Mouse (Mus musculus) intestine, embryonic 14.5 days (tissue): ENCODE results near the gene Dvl1. TPM values are rescaled to one million over a fixed set of nuclear protein-coding genes. Genes with fewer than 3 reads are reported as not detected.
A peak's percentile ranks its signal among the peaks of the same experiment; 100 is the strongest.

ENCODE experiments used
- ATAC-seq: fragments of 200-750 bp; cut with Nextera tagmentation; replicated peaks from 2 replicates; pipeline ENCODE4 v1.8.0; 2017; ENCODE audit warnings: low read depth, moderate number of reproducible peaks, moderate TSS enrichment, moderate library complexity; ENCODE audit not compliant: low FRiP score, low TSS enrichment
- DNase-seq: peaks from one replicate; pipeline ENCODE4 v3.0.0-alpha.2; 2018; ENCODE audit warnings: low spot score
- H3K27ac ChIP-seq: fragments of 300-500 bp; sonication (generic); 2 replicates; pipeline ENCODE4 v1.5.1; 2014; ENCODE audit warnings: low read depth, mild to moderate bottlenecking, control low read depth
- H3K27me3 ChIP-seq: fragments of 300-500 bp; sonication (generic); replicated peaks from 2 replicates; pipeline ENCODE4 v1.6.1; 2014; ENCODE audit warnings: low read length, control low read depth; ENCODE audit not compliant: control insufficient read depth, insufficient read depth
- H3K36me3 ChIP-seq: fragments of 300-500 bp; sonication (generic); 2 replicates; pipeline ENCODE4 v1.6.1; 2014; ENCODE audit warnings: low read length, control low read depth; ENCODE audit not compliant: control insufficient read depth, insufficient read depth
- H3K4me1 ChIP-seq: fragments of 300-500 bp; sonication (generic); replicated peaks from 2 replicates; pipeline ENCODE4 v1.6.1; 2014; ENCODE audit warnings: low read length, control low read depth, mixed read lengths; ENCODE audit not compliant: control insufficient read depth, insufficient read depth
- H3K4me2 ChIP-seq: fragments of 300-500 bp; sonication (generic); 2 replicates; pipeline ENCODE4 v1.6.1; 2014; ENCODE audit warnings: low read length
- H3K4me3 ChIP-seq: fragments of 300-500 bp; sonication (generic); 2 replicates; pipeline ENCODE4 v1.5.1; 2014; ENCODE audit warnings: low read depth, low read length, control low read depth, mixed read lengths
- H3K9ac ChIP-seq: fragments of 300-500 bp; sonication (generic); 2 replicates; pipeline ENCODE4 v1.6.1; 2014; ENCODE audit warnings: mild to moderate bottlenecking, low read length
- H3K9me3 ChIP-seq: fragments of 300-500 bp; sonication (generic); 2 replicates; pipeline ENCODE4 v1.6.1; 2016; ENCODE audit warnings: low read length, control low read depth; ENCODE audit not compliant: control insufficient read depth
- WGBS: fragments of 180-500 bp; shearing (Covaris S2); extraction: QIAGEN DNeasy Blood & Tissue Kit; methylation state at CpG from one replicate; pipeline ENCODE4 v1.1.7; 2014; 5-methylcytosine and 5-hydroxymethylcytosine counted together
- polyA plus RNA-seq: library from polyadenylated mRNA; unstranded; fragments of >200 nt; fragmentation: Nextera tagmentation; extraction: Ambion mirVana; gene quantifications from 2 replicates; pipeline ENCODE4 v1.2.1, GENCODE M21; 2014

Gene Dvl1
- polyA plus RNA-seq, 1 experiment from 2014 or later: 7.3 TPM

DNA sequence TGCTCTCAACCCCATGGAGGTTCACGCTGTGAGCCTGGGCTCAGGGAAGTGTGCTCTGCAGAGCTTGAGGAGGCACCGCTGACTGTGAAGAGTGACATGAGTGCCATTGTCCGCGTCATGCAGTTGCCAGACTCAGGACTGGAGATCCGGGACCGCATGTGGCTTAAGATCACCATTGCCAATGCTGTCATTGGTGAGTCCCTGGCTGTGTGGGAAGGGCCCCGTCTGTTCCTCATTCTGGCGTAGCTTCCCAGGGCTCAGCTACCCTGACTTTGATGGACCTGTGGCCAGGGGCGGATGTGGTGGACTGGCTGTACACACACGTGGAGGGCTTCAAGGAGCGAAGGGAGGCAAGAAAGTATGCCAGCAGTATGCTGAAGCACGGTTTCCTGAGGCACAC lies 8.9 kb downstream of the Dvl1 start:
- H3K9ac ChIP-seq: no peak overlapping the region
- H3K4me1 ChIP-seq: no peaks in the 10 kb centered on the region
- H3K36me3 ChIP-seq: peaks cover 60% of the 10 kb centered on the region
- H3K9me3 ChIP-seq: no peaks in the 10 kb centered on the region
- H3K4me3 ChIP-seq: no peak overlapping the region
- no peak overlapping the region for H3K27ac ChIP-seq
- H3K4me2 ChIP-seq: no peak overlapping the region
- ATAC-seq (no peak), DNase-seq (no peak)
- no peaks in the 10 kb centered on the region for H3K27me3 ChIP-seq
- WGBS: 92% methylated on average over 12 of the region's 12 CpGs

DNA sequence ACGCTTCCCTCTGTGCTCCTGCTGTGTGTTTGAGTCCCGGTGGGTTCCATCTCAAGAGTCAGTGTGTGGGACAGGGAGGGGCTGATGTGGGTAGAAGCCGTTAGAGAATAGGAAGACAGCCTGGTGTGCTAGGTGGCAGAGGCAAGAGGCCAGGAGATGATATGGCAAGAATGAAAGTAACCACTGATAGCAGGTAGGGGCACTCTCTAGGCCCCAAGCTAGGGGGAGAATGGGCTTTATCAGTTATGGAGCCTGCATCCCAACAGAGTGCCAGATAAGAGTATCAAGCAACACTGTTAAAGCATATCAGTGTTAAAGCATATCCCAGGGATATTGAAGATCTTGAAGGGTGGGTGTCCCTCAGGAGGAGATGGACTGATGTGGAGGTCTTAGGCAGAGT lies 9.7 kb downstream of the Dvl1 start:
- Histone ChIP-seq H3K27ac (no peak overlapping the region), H3K4me3 (no peak overlapping the region), H3K27me3 (no peaks in the 10 kb centered on the region), H3K9ac (no peak overlapping the region), H3K9me3 (no peaks in the 10 kb centered on the region), H3K36me3 (peaks cover 62% of the 10 kb centered on the region), H3K4me1 (no peaks in the 10 kb centered on the region), H3K4me2 (no peak overlapping the region)
- ATAC-seq (no peak), DNase-seq (no peak)
- 86% methylated on average over 3 of the region's 3 CpGs for WGBS

DNA sequence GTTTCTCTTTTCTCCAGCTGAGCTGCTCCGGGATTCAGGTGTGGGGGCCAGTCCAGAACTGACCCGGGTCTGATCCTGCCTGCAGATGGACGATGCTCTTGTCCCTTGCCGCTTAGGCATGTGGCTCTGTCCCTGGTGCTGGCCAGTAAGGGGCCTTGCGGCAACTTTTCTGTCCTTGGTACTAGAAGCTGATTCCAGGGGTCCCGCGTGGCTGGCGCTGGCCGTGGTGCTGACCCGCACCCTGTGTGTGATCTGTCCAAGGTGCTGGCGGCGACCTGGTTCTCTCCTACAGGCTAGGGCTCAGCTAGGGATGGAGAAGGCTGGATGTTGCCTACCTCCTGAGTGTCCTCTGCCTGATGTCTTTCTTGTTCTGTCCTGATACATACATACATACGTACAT lies 12.1 kb downstream of the Dvl1 start:
- H3K36me3 ChIP-seq: peaks cover 54% of the 10 kb centered on the region
- peak; percentile 97 for DNase-seq
- H3K9ac ChIP-seq: no peak overlapping the region
- H3K9me3 ChIP-seq: no peaks in the 10 kb centered on the region
- no peak overlapping the region for H3K4me2 ChIP-seq
- no peaks in the 10 kb centered on the region for H3K4me1 ChIP-seq
- H3K27ac ChIP-seq: no peak overlapping the region
- H3K4me3 ChIP-seq: no peak overlapping the region
- 16% methylated on average over 13 of the region's 13 CpGs for WGBS
- ATAC-seq: peak; percentile 55
- no peaks in the 10 kb centered on the region for H3K27me3 ChIP-seq

DNA sequence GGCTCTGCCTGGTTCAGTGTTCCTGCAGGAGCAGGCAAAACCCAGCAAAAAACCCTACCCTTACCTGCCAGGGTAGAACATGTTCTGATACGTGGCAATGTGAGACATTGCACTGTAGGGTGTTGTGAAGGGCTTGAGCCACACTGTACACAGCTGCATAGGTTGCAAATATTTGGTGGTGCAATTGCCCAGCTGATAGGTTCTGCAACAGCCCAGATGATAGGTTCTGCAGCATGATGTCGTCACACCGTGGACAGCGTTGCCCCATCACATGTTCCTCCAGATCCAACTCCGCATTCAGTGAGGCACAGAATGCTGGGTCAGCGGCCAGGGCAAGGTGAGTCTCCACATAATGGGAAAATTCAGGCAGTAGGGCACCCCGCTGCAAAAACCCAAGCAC lies 14.6 kb downstream of the Dvl1 start:
- Histone ChIP-seq H3K27me3 (no peaks in the 10 kb centered on the region), H3K4me1 (no peaks in the 10 kb centered on the region), H3K36me3 (peaks cover 49% of the 10 kb centered on the region), H3K4me3 (no peak overlapping the region), H3K27ac (no peak overlapping the region), H3K4me2 (no peak overlapping the region), H3K9me3 (no peaks in the 10 kb centered on the region), H3K9ac (no peak overlapping the region)
- WGBS: 90% methylated on average over 7 of the region's 7 CpGs
- DNase-seq: no peak
- no peak for ATAC-seq

DNA sequence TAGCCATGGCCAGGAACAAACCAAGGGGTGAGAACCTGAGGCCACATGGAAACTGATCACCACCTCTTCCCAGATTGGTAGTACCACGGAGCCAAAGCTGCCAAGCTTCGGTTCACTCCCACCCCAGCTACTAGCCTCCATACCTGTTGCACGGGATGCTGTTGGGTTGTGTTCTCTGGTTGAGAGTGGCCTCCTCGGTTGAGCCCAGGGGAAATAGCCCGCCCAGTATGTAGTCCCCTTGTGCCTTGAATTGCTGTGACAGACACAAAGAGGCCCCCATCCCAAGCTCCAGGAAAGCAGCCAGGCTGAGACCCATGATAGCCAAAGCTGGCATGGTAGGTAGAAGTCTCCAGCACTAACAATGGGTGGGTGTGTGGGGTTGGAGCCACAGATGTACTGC lies 15.8 kb downstream of the Dvl1 start, which contains the start of gene Tas1r3:
Gene Tas1r3, minus strand, starts transcription at position 362 of the 400 bp plus-strand sequence.
- no peak for DNase-seq
- no peak for ATAC-seq
- H3K27me3 ChIP-seq: no peaks in the 10 kb centered on the region
- H3K4me1 ChIP-seq: peaks cover under 1% of the 10 kb centered on the region; the same call in 1 of the 2 replicates
- no peak within 1 kb of the TSS for H3K4me2 ChIP-seq
- no peak within 1 kb of the TSS for H3K4me3 ChIP-seq
- no peak within 1 kb of the TSS for H3K27ac ChIP-seq
- H3K9me3 ChIP-seq: no peaks in the 10 kb centered on the region
- H3K36me3 ChIP-seq: peaks cover 45% of the 10 kb centered on the region
- 78% methylated on average over 5 of the region's 5 CpGs for WGBS
- no peak within 1 kb of the TSS for H3K9ac ChIP-seq

DNA sequence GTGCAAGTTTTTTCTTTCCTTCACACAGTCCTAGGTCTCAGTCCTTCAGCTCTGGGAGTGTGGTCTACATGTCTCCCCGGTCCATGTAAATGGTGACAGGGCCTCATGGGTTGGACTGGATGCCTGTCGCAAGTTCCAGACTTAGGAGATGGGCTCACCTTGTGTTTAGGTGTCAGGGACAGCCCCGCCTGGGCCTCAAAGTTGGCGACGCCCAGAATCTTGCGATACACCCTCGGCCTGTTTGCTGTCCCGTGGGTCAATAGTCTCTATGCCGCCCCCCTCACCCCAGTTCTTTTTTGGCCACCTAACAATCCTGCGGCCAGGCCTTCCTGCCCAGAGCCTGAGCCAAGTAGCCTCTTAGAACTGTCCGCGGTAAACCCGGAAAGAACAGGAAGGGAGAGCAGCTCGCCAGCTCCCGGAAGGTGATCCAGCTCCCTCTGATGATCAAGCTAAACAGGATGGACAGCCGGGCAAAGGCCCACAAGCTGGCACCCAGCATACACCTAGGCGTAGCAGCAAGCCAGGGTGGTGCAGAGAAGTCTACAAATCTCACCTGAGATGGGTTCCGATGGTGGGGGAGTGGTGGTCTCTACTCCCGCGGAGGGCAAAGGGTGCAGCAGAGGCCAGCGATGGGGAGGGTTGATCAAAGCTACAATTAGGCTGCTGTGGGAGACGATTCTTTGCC lies 21.6 kb downstream of the Dvl1 start:
- H3K4me1 ChIP-seq: peaks cover 17% of the 10 kb centered on the region
- peak overlapping the region; percentile 66 for H3K9ac ChIP-seq
- no peaks in the 10 kb centered on the region for H3K9me3 ChIP-seq
- H3K27ac ChIP-seq: no peak overlapping the region
- 8% methylated on average over 22 of the region's 22 CpGs for WGBS
- peak overlapping the region; percentile 88 for H3K4me2 ChIP-seq
- DNase-seq: no peak
- no peaks in the 10 kb centered on the region for H3K27me3 ChIP-seq
- peaks cover 41% of the 10 kb centered on the region for H3K36me3 ChIP-seq
- H3K4me3 ChIP-seq: peak overlapping the region; percentile 73
- peak; percentile 47 for ATAC-seq

DNA sequence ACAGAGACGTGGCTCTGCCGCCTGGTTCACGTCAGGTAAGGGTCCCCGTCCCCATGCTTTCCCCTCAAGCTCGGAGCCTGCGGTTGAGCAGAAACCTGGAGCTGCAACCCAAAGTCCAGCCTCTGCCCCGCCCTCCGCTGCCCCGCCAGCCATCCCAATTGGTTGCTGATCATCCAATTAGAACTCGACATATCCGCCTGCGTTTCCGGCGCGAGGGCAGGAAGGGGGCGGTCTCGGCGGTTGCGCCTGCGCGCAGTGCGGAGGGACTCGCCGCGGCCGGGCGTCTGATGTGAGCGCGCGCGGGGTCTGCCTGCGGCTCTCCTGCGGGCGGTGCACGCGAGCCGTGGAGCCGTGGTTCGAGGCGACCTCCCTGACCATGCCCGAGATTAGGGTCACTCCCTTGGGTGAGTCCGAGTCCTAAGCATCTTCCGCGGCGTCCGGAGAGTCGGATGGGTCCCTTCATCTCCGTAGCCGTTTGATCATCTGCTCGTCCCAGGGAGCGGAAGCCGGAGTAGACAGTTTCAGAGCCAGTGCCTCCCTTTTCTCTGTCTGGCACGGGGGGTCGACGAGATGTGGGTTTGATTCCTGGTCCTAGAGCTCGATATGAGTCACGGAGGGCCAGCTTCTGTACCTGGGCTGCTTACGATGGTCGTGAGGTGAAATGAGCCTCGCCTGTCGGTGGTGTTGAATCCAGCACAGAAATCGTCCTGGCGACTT lies 22.3 kb downstream of the Dvl1 start, which contains the start of the genes Cptp and Ints11:
Gene Cptp, minus strand, starts transcription at position 124 of the 717 bp plus-strand sequence.
Gene Ints11, plus strand, starts transcription at position 230 of the 717 bp plus-strand sequence.
- no peaks in the 10 kb centered on the region for H3K27me3 ChIP-seq
- peaks cover 47% of the 10 kb centered on the region for H3K36me3 ChIP-seq
- under 1% methylated on average over 63 of the region's 63 CpGs for WGBS
- DNase-seq: peak; percentile 94
- H3K9me3 ChIP-seq: no peaks in the 10 kb centered on the region
- ATAC-seq: peak; percentile 94
- H3K4me1 ChIP-seq: peaks cover 17% of the 10 kb centered on the region
- peak within 1 kb of the TSS; percentile 71 for H3K9ac ChIP-seq
- peak within 1 kb of the TSS; percentile 54 for H3K27ac ChIP-seq
- peak within 1 kb of the TSS; percentile 88 for H3K4me2 ChIP-seq
- H3K4me3 ChIP-seq: peak within 1 kb of the TSS; percentile 73

DNA sequence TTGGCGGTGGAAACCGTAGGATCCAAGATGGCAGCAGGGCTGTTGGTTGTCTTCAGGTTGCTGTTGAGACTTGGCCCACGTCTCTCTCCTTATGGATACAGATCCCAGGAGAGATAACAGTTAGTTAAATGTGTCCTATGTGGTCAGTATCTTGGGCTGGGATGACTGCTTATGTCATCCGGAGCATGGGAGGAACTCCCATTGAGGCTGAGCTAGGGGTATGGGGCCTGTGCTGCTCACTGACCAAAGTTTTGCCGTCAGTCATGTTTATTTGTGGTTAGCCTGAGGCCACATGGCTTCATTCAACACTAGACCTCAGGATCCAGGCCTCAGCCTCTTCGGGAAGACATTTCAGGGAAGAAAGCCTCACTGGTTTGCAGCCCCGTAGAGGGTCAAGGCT lies 24.2 kb downstream of the Dvl1 start:
- Histone ChIP-seq H3K27ac (no peak overlapping the region), H3K9ac (no peak overlapping the region)
- ATAC-seq: no peak

More for the DNA sequence above, 24.2 kb downstream of the Dvl1 start:
- Histone ChIP-seq H3K9me3 (no peaks in the 10 kb centered on the region), H3K27me3 (no peaks in the 10 kb centered on the region), H3K4me3 (no peak overlapping the region), H3K36me3 (peaks cover 50% of the 10 kb centered on the region), H3K4me2 (no peak overlapping the region), H3K4me1 (peaks cover 17% of the 10 kb centered on the region)
- 83% methylated on average over 7 of the region's 7 CpGs for WGBS
- no peak for DNase-seq
